Mouse (Mus musculus): ENCODE results near the gene Ang4.

The Ang4 gene

DNA sequence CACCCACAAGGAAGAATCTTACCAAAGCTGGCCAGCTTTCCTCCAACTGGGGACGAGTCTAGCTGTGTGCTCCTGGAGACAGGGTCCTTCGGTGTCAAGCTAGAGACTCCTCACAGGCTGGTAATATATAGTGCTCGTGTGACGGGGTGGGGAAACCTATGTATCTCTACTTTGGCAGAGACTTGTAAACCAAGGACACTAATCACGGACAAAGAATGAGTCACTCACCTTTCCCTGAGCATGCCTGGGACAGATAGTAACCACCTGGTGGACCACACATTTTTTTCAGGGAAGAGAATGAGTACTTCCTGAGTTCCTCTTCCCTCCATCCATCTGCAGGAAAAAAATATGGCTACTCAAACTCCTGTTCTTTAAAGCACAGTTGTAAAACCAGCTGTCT lies at the start of gene Ang4:
TSS of gene Ang4 (minus strand) at position 101 of the 400 bp plus-strand sequence.
- in situ Hi-C loops (cut with MboI, MseI), result loop anchor here (5.0 kb wide), 1 partner anchor 49 kb away; no protein-coding TSS in a partner anchor

DNA sequence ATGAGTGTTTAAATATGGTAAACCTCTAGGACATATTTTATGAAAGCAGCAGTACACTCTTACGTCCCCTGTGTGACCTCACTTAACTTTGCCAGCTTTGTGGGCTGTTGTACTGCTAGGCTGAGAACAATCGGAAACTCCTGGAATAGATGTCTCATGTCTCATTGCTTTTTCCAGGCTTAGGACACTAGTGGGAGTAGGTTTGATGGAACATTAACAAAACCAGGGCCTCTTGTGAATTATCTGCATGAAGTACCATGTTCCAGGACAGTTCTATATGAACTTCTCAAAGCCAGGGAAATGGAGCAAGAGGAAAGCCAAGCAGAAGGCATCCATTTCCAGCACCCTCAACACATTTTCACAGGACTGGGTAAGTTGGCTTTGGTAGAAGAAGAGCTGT lies 26.4 kb upstream of the Ang4 start, which contains the start of gene AY358078:
TSS of gene AY358078 (plus strand) at position 301 of the 400 bp plus-strand sequence.
- in situ Hi-C loops (cut with MboI, MseI), result no loop called here

DNA sequence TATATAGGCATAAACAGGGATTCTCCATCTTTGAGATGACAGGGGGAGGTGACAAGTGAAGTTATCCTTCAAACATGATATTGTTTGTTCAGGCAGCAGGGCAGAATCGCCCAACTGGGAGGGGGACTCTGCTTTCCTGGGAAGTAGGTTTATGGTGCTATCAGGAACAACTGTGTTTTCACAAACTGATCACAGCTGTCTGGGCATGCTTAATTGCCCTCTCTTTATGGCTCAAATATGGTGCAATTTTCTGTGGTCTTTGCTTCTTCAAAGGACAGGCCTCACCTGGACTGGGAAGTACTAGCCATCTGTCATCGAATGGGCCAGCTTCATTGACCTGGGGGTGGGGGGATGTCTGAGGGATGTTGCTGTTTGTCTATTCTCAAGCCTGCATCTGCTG lies 20.7 kb upstream of the Ang4 start:
- in situ Hi-C loops (cut with MboI, MseI), result no loop called here

DNA sequence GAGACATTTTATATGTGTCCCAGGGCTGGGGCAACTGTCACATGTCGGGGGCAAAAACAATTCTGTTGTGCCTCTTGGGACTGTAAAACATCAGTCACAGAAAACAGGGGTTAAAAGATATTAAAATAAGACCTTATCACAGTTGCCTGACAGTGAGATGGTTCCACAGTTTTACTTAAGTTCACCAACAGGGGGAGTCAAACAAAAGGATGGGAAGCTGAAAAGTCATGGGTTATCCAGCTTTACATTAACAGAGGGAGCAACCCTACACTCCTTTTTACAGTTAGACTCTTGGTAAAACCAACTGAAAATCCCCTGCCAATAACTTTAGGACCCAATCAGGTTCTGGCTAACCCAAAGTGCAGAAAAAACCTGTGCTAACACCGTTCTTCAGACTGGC lies 15.8 kb upstream of the Ang4 start:
- in situ Hi-C loops (cut with MboI, MseI), result loop anchor here (5.0 kb wide), 1 partner anchor 178 kb away; no protein-coding TSS in a partner anchor

DNA sequence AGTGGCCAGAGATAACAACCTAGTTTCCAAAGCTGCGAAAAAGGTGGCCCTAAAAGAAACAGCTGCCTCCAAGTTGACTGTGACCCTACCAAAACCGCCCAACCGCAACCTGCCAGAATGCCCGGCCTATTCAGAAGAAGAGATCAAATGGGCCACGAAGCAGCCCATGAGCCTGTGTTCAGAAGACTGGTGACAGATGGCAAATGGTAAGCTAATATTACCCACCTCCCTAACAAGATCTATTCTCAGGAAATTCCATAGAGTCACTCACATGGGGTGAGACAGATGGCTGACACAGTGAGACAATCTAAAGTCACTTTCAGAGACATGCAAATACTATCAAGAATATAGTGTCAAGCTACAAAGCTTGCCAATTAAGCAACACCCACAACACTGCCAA lies 13.7 kb upstream of the Ang4 start:
- in situ Hi-C loops (cut with MboI, MseI), result loop anchor here (5.0 kb wide), 1 partner anchor 180 kb away; no protein-coding TSS in a partner anchor

DNA sequence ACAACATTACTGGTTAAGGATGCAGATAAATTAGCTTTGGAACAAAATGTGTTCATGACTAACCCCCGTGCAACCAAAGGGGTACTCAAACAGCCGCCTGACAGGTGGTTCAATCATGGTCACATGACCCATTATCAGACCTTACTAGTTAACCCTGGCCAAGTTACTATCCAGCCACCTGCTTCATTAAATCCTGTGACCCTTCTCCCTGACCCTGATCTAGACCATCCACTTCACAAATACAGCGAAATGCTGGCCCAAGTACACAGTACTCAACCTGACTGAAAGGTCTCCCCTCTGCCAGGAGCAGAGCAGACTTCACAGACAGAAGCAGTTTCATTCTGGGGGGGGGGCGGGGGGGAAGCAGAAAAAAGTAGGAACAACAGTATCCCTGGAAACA lies 12.9 kb upstream of the Ang4 start:
- in situ Hi-C loops (cut with MboI, MseI), result loop anchor here (5.0 kb wide), 1 partner anchor 181 kb away; no protein-coding TSS in a partner anchor

DNA sequence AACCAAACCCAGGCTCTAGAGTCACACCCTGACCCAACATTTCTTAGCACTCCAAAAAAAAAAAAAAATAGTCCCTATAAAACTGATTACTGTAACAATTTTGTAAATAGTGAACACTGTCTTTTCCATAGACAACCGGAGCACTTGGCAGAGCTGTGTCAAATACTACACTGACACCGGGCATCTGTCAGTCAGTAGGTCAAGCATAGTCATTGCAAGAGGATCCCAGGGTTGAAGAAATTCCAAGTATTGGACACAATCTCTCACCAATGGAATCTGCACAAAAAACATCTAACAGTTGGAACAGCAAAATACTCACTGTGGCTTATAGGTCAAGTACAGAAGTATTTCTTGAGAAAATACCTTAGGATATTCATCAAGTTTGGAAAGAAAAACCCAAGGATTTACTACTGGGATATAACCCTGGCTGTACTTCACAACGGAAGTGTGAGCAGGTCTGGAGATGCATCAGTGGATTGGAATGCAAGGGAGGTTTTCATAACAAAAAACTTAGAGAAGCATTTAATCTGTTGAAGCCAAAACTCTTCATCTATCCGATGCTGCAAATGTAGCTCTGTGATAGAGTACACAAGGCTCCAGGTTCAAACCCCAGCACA lies 5.6 kb upstream of the Ang4 start:
- in situ Hi-C loops (cut with MboI, MseI), result no loop called here

DNA sequence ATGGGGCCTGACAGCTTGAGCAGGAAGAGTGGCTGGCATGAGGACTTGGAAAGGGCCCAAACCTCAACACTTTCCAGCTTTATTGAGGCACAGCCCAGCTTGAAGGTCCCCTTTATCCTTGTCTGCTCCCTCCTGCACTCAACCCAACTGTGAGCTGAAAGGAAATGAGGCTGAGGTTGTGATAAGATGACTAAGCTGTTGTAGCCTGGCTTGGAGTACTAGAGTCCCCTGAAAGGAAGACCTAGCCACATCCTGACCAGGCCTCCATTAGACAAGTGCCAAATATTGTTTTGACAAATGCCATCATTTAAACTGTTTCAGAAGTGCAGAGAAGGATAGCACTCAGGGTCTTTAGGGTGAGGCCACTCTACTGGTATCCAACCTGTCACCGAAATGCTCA lies 4.4 kb upstream of the Ang4 start:
- in situ Hi-C loops (cut with MboI, MseI), result no loop called here

DNA sequence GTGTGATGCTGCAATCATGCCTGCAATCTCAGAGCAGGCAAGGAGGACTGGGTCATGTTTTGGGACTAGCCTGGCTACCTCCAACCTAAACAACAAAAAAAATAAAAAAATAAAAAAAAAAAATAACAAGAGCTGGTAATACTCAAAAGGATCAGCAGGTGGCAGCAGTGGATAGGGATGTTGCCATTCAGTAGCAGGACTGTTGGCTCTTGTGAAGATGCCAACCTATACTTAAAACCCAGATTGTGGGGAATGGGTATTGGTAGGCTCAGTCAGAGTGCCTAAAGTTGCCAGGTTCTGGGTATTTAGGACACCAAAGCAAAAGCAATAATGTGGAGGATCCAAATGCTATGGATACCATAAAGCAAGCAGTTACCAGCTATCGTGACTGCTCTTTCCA lies 2.0 kb downstream of the Ang4 start:
- in situ Hi-C loops (cut with MboI, MseI), result loop anchor here (5.0 kb wide), 1 partner anchor 51 kb away; no protein-coding TSS in a partner anchor

DNA sequence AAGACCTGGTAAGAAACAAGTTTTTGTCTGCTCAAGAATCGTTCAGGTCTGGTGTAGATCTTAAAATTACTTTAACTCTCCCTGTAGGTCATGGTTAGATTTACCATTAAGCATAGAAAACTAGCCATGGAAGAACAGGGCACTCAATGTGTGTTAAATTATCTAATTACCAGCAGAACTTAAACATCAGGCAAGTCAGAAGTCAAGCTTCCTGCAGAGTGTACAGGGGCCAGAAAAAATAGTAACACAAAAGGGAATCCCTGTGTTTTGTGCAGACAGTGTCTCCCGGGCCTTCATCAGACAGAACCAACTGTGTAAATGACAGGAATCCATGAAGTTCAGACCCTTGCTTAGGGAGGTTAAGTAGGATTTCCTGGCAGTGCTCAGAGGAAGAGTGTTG lies 17.4 kb downstream of the Ang4 start:
- in situ Hi-C loops (cut with MboI, MseI), result no loop called here

DNA sequence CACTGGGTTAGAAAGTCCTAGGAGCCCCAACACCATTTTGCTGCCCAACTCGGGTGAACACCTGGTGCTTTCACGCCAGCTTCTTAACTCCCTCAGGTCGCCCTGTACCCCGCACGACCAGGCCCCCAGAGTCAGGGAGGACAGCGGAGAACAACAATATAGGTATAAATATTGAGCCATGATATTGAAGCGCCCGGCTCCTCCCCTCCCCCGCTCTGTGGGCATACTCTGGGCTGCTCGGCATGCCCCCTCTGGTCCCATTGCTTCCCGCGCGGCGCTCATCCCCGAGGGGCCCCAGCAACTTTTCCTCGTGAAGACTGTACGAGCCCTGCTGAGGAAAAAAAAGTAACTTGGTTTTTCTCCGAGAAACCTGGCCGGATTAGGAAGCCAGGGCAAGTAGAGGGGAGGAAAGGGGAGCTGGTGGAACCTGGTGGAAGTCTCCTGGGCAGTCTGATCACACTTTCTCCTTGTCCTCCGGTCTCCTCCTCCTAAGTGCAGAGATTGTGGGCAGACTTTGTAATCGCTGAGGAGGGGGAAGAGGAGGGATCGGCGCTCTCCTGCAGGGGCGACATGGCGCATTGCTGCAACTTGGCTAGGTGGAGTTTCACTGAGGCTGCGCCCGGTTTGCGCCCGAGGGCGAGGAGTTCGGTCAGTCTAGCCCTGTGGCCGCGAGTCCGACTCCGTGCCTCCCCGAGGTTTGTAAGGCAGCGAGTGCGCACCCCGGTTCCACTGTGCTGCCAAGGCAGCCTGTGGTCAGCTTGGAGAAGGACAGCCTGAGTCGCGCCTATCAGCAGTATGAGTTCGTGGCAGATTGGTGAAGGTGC lies 32.8 kb downstream of the Ang4 start:
- in situ Hi-C loops (cut with MboI, MseI), result no loop called here

DNA sequence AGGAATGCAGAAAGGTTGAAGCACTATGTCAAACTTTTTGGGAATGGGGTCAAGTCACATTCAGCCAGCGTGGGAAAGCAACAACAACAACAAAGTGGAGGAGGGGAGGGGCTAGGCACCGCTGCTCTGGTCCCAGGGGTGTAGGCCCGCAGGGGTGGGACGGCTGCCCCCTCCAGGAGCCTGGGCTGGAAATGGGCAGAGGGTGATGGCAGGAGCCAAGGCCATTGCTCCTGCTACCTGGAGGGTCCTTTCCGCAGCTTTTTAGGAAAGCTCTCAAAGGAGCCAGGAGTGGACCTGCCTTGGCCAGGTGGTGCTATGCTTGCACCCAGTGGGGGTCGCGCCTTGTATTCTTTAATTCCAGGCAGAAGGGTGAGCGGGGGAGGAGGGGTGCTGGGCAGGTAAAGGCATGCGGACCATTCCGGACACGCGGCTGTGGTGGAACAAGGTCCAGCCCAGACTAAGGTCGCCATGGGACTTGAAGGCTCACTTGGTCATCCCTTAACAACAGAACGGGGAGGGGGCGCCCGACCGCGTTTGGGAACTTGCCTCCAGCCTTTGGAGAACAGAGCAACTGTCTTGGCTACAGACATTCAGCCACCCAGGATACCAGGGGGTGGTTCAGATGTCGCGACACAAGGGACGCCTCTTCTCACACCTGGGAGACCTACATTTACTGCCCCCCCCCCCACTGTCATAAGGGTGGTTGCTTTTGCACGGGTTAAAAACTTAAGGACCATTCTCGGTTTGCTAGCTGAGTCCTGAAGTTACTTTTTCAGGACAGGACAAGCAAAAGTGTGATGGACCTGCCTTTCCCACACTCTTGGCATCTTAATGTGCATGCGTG lies 34.0 kb downstream of the Ang4 start:
- in situ Hi-C loops (cut with MboI, MseI), result no loop called here

DNA sequence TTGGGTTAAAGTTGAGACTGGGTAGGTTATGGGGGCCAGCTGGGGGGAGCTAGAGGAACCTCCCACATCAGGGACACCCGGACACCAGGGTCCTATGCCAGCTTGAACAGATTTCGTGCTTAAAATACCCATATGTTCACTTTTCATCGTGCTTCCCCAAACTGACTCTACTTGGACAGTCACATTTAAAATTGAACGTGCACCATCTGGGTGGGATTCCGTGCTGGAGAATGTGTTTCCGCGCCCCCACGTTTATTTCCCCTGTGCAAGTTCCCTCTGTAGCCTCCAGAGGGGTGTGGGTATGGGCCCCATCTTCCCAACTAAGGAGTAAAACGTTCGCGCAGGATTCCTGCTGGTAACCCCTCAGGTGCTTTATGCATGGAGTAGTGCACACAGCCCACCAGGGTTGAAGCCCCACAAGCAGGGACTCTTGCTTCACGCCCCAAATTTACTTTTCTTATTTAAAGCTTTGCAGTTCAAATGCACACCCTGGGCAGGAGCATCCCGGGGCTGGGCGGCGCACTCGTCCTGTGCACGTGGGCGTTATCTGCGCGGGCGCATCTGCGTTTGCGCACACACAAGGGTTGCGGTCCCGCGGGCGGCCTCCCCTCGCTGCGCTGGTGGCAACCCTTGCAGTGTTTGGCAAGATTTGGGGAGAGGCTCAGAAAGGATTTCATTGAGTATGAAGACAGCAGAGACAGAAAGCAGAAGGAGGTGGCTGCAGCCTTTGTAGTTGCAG lies 34.8 kb downstream of the Ang4 start:
- in situ Hi-C loops (cut with MboI, MseI), result no loop called here

DNA sequence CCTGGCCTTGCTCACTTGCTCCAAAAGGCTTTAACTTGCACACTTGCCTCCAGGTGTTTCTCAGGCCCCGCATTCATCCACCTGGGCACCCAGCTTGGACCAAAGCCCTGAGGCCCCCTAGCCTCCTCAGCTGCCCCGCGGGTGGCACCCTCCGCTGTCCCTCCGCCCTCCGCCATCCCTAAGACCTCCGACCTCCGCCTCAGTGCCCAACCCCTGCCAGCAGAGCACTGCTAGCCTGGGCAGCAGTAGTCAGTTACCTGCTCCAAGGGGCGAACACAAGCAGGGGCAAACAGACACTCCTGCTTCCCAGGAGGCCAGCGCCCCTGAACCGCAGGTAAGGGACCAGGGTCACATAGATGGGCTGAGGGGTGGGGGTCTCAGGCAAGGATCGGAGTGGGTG lies 35.4 kb downstream of the Ang4 start:
- in situ Hi-C loops (cut with MboI, MseI), result no loop called here

DNA sequence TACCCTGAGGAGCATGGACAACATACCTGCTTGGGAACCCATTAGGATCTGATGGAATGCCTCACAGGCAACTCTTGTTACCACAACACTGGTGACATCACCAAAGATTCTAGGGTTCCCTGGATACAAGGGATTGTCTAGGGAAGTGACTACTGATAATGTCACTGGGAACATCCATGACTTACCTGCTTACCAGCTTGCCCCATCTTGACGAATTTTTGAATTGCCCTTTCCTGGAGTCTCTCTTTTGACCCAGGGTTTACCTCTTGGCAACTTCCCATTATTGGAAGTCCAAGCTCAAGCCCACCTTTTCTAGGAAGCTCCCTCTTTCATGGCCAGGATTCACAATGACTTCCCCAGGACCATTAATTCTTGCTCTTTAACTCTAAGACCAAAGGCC lies 56.3 kb downstream of the Ang4 start, which contains the start of gene Gm5800:
TSS of gene Gm5800 (minus strand) at position 101 of the 400 bp plus-strand sequence.
- in situ Hi-C loops (cut with MboI, MseI), result no loop called here

Measured in T-helper 1 cell (primary cell).